Mouse (Mus musculus): ENCODE measurements around the gene Nubp1.

DNA sequence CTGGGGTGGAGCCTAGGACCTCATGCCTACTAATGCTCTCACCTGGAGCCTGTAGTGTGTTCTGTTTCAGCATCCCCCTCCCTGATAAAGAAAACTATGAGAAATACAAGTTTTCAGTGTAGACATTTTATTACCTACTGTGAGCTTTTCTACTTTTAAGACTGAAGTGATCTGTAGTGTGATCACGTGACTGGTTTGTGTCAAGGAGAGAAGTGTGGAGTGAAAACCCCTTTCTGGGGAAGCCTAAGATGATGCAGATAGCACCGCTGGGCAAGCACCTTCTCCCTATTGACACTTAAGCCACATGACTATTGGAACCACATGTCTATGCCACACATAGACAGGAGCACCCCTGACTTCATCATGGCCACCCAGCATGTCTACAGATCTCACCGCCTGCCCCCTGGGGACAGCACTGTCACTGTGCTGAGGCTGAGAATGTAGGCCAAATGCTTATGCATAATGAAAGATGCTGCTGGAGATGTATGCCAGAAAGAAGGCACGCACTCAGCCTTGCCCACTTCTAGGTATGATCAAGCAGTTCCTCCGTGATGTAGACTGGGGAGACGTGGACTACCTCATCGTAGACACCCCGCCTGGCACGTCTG is 8.8 kb downstream of the Nubp1 start:
- TF ChIP-seq POLR2A (IDR thresholded peaks at IDR 0.05; ENCODE audit: extremely low read depth, insufficient read depth, low read length) (no peak), CTCF (IDR thresholded peaks at IDR 0.05; ENCODE audit: low read depth, low read length) (no peak)

All from liver, adult 2 months (tissue).